Mouse (Mus musculus) neural tube, postnatal 0 days (tissue): Measurements from ENCODE around the gene Impg2. TPM values are rescaled to one million over a fixed set of nuclear protein-coding genes. Genes with fewer than 3 reads are reported as not detected.

Experiments used
- polyA plus RNA-seq: library from polyadenylated mRNA; unstranded; fragments of >200 nt; fragmentation: Nextera tagmentation; extraction: Ambion mirVana; gene quantifications from 2 replicates; pipeline ENCODE4 v1.2.1, GENCODE M21; 2015

Gene Impg2
- polyA plus RNA-seq = 0.05 and 0.22 TPM in 2 replicates

GRCm38 (mm10) chr16:56204051-56204450, at the start of gene Impg2:
TSS of gene Impg2 (plus strand) at chr16:56204313.

Other genes with a start within 250 kb of the Impg2 start
- gene Rpl24, start 238.0 kb upstream of the Impg2 start, polyA plus RNA-seq = 473 and 540 TPM in 2 replicates
- 19.0 and 19.8 TPM in 2 replicates for gene Zbtb11, start 230.4 kb upstream of the Impg2 start, polyA plus RNA-seq
- 175 and 198 TPM in 2 replicates for gene Pcnp, start 174.6 kb upstream of the Impg2 start, polyA plus RNA-seq
- 15.6 TPM in 2 replicates for gene Trmt10c, start 166.5 kb upstream of the Impg2 start, polyA plus RNA-seq
- gene Senp7, start 156.0 kb upstream of the Impg2 start, polyA plus RNA-seq = 34.9 and 40.5 TPM in 2 replicates